Mouse (Mus musculus) hindbrain, embryonic 16.5 days (tissue): ENCODE measurements around the gene Nim1k. TPM values are rescaled to one million over a fixed set of nuclear protein-coding genes. Genes with fewer than 3 reads are reported as not detected.

ENCODE experiments used
- ATAC-seq: fragments of 200-750 bp; cut with Nextera tagmentation; 2 replicates; pipeline ENCODE4 v1.8.0; 2017; ENCODE audit warnings: moderate TSS enrichment, moderate library complexity
- H3K27ac ChIP-seq: fragments of 300-500 bp; sonication (generic); 2 replicates; pipeline ENCODE4 v1.5.1; 2014; ENCODE audit warnings: low read depth, mild to moderate bottlenecking, control low read depth, low read length, moderate library complexity
- H3K27me3 ChIP-seq: fragments of 300-500 bp; sonication (generic); replicated peaks from 2 replicates; pipeline ENCODE4 v1.6.1; 2014; ENCODE audit warnings: low read length; ENCODE audit not compliant: control insufficient read depth, insufficient read depth
- H3K36me3 ChIP-seq: fragments of 300-500 bp; sonication (generic); 2 replicates; pipeline ENCODE4 v1.6.1; 2014; ENCODE audit warnings: mild to moderate bottlenecking, low read length, moderate library complexity, mixed read lengths; ENCODE audit not compliant: control insufficient read depth, insufficient read depth
- H3K4me1 ChIP-seq: fragments of 300-500 bp; sonication (generic); 2 replicates; pipeline ENCODE4 v1.6.1; 2014; ENCODE audit warnings: low read depth, low read length; ENCODE audit not compliant: control insufficient read depth, insufficient read depth
- H3K4me2 ChIP-seq: fragments of 300-500 bp; sonication (generic); 2 replicates; pipeline ENCODE4 v1.6.1; 2014; ENCODE audit warnings: mild to moderate bottlenecking, low read length, control low read depth, moderate library complexity
- H3K4me3 ChIP-seq: fragments of 300-500 bp; sonication (generic); 2 replicates; pipeline ENCODE4 v1.5.1; 2014; ENCODE audit warnings: mild to moderate bottlenecking, low read length, control low read depth, moderate library complexity
- H3K9ac ChIP-seq: fragments of 300-500 bp; sonication (generic); 2 replicates; pipeline ENCODE4 v1.6.1; 2014; ENCODE audit warnings: low read depth, mild to moderate bottlenecking, control low read depth, low read length, moderate library complexity
- H3K9me3 ChIP-seq: fragments of 300-500 bp; sonication (generic); 2 replicates; pipeline ENCODE4 v1.6.1; 2014; ENCODE audit warnings: mild to moderate bottlenecking, low read length, moderate library complexity; ENCODE audit not compliant: control insufficient read depth
- WGBS: fragments of 180-500 bp; shearing (Covaris S2); extraction: QIAGEN DNeasy Blood & Tissue Kit; methylation state at CpG from one replicate; pipeline ENCODE4 v1.1.7; 2014; 5-methylcytosine and 5-hydroxymethylcytosine counted together
- polyA plus RNA-seq: library from polyadenylated mRNA; unstranded; fragments of >200 nt; fragmentation: Nextera tagmentation; extraction: Ambion mirVana; gene quantifications from 2 replicates; pipeline ENCODE4 v1.2.1, GENCODE M21; 2015

The Nim1k gene
- polyA plus RNA-seq, 1 experiment from 2014 or later, result 7.5 TPM

DNA sequence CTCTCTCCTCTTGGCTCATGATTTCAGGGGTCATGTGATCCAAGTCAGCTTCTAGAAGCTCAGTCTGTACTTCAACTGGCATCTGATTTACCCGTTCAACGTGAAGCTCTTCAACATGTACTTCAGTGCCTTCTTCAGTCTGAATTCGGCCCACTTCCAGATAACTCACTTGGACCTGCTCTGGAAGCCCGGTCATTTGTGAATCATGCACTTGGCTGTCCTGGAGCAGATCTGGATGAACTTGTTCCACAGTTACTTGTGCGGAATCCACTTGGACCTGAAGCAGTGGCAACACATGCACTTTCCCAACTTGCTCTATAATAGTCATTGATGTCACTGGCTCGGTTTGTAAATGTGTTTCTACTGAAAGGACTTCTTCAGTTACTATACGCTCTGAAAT is 10.8 kb upstream of the Nim1k start:
- H3K27me3 ChIP-seq, result no peaks in the 10 kb centered on the region
- ATAC-seq, result no peak
- no peaks in the 10 kb centered on the region for H3K9me3 ChIP-seq
- no peak overlapping the region for H3K9ac ChIP-seq
- H3K27ac ChIP-seq, result no peak overlapping the region
- H3K36me3 ChIP-seq, result peaks cover 9% of the 10 kb centered on the region
- H3K4me1 ChIP-seq, result no peaks in the 10 kb centered on the region
- H3K4me2 ChIP-seq, result no peak overlapping the region
- 92% methylated on average over 7 of the region's 7 CpGs for WGBS
- H3K4me3 ChIP-seq, result no peak overlapping the region

DNA sequence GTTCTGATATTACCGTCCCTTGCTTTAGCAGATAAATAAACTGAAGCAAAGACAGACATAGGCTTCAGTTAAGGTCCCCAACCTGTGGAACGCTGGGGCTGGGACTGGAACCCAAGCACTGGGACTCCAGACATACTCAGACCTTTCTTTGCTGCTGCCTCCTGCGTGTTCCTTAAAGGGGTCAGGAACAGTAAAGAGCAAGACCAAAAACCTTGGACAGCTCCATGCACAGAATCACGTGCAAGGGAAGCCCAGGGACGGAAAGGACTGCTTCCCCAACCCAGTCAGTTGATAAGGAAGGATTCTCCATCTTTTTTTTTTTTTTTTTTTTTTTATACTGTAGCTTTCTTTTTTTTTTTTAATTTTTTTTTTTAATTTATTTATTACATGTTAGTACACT is 1.1 kb upstream of the Nim1k start:
- Histone ChIP-seq H3K4me3 (no peak overlapping the region), H3K9me3 (no peaks in the 10 kb centered on the region), H3K27me3 (no peaks in the 10 kb centered on the region), H3K27ac (no peak overlapping the region), H3K36me3 (peaks cover 4% of the 10 kb centered on the region; the same call in 1 of the 2 replicates), H3K4me1 (peaks cover 9% of the 10 kb centered on the region), H3K4me2 (no peak overlapping the region), H3K9ac (no peak overlapping the region)
- 35% methylated on average over 5 of the region's 5 CpGs for WGBS
- ATAC-seq, result no peak

DNA sequence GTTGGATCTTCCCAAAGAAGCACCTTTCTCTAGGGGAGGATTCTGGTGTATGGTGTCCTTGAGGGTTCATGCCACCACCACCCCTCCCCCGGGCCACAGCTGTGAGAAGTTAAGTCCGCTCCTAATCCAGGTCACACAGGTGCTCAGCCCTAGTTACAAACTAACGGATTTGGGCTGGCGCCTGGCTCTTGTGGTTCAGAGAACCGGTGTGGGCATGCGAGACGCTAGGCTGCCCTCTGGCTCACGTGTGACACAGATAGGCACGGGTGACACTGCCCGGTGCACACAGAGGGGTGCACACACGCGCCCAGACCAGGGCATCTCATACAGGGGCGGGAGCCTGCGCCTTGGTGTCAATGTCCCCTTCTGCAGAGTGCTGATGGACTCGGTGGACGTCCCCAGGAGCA is 538 bp downstream of the Nim1k start:
- Histone ChIP-seq H3K27me3 (no peaks in the 10 kb centered on the region), H3K4me2 (peak overlapping the region; percentile 90), H3K9ac (peak overlapping the region; percentile 88), H3K36me3 (no peaks in the 10 kb centered on the region), H3K9me3 (no peaks in the 10 kb centered on the region), H3K4me1 (peaks cover 9% of the 10 kb centered on the region), H3K4me3 (peak overlapping the region; percentile 70), H3K27ac (peak overlapping the region; percentile 88)
- peak; percentile 62 for ATAC-seq
- under 1% methylated on average over 16 of the region's 16 CpGs for WGBS

DNA sequence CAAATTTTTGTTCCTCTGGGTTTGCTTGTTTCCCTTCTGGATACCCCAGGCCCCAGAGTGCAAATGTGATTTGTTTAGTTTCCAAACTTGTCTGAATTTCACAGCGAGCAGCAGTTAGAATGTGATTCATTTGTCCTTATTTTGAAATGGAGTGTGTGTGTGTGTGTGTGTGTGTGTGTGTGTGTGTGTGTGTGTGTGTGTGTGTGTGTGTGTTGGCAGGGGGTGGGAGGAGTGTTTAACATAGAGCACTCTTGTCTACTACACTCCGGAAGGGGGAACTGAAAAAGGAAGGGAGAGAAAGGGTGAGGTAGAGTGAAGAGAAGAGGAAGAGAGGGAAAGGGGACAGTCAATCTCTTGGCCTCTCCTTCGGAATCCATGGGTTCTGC is 1.1 kb downstream of the Nim1k start:
- H3K27ac ChIP-seq, result peak overlapping the region; percentile 88
- H3K9ac ChIP-seq, result peak overlapping the region; percentile 88
- no peaks in the 10 kb centered on the region for H3K9me3 ChIP-seq
- no peak for ATAC-seq
- H3K4me1 ChIP-seq, result peaks cover 9% of the 10 kb centered on the region
- peak overlapping the region; percentile 70 for H3K4me3 ChIP-seq
- peak overlapping the region; percentile 90 for H3K4me2 ChIP-seq
- no peaks in the 10 kb centered on the region for H3K36me3 ChIP-seq
- no peaks in the 10 kb centered on the region for H3K27me3 ChIP-seq
- WGBS, result 21% methylated on average over 3 of the region's 3 CpGs

DNA sequence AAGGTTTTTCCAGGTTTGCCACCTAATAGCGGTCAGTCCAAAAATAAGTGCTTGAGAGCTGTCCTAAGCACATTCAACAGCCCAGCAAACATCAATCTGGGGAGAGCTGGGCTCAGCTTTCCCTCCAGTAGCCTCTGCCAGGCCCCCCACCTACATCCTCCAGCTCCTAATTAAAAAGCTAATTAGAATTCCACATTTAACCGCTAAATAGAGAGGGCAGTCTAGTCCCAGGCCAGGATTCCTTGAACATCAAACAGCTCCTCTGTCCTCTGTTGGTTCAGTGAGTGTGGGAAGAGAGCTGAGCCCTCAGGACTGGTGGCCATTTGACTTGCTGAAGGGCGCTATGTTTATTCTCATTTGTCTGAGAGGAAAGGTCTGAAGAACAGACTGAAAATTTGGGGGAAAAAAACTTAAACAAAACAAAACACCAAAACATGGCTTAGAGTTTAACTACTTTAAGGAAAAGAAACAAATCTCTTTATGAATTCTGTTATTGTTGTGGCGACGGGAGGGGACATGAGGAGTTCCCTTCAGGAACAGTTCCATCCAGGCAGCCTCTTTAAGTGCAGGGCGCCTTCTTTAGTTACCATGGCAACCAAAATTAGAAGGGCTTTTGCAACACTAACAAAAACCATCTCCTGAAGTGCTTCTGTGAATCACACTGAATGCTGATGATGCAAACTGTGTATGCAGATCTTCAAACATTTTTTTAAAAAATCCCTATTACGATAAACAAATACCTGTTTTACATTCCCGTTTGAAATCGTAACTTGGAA is 1.6 kb downstream of the Nim1k start:
- peak; percentile 34 for ATAC-seq
- no peaks in the 10 kb centered on the region for H3K9me3 ChIP-seq
- no peak overlapping the region; the same call in 1 of the 2 replicates for H3K4me3 ChIP-seq
- H3K27ac ChIP-seq, result peak overlapping the region; percentile 51; the same call in 1 of the 2 replicates
- H3K4me2 ChIP-seq, result peak overlapping the region; percentile 90
- H3K36me3 ChIP-seq, result no peaks in the 10 kb centered on the region
- WGBS, result 38% methylated on average over 9 of the region's 9 CpGs
- no peak overlapping the region for H3K9ac ChIP-seq
- H3K27me3 ChIP-seq, result no peaks in the 10 kb centered on the region
- peaks cover 9% of the 10 kb centered on the region for H3K4me1 ChIP-seq

DNA sequence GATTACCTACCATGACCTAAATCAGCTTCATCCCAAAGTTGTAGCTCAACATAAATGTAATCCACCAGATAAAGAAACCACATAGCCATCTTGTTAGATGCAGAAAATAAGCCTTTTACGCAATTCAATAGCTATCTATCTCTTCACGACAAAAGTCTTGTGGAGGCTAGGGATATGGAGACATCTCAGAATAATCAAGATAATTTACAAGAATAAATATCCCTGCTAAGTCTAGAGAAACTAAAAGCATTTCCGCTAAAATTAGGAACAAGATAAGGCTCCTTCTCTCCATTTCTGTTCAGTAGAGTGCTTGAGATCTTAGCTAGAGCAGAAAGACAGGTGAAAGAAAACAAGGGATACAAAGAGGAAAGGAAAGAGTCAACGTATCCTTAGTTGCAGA is 8.8 kb downstream of the Nim1k start:
- ATAC-seq, result no peak
- H3K4me2 ChIP-seq, result no peak overlapping the region
- H3K4me3 ChIP-seq, result no peak overlapping the region
- H3K27ac ChIP-seq, result no peak overlapping the region
- peaks cover 1% of the 10 kb centered on the region for H3K4me1 ChIP-seq
- no peaks in the 10 kb centered on the region for H3K27me3 ChIP-seq
- no peaks in the 10 kb centered on the region for H3K36me3 ChIP-seq
- no peak overlapping the region for H3K9ac ChIP-seq
- 91% methylated on average over 4 of the region's 4 CpGs for WGBS
- no peaks in the 10 kb centered on the region for H3K9me3 ChIP-seq

DNA sequence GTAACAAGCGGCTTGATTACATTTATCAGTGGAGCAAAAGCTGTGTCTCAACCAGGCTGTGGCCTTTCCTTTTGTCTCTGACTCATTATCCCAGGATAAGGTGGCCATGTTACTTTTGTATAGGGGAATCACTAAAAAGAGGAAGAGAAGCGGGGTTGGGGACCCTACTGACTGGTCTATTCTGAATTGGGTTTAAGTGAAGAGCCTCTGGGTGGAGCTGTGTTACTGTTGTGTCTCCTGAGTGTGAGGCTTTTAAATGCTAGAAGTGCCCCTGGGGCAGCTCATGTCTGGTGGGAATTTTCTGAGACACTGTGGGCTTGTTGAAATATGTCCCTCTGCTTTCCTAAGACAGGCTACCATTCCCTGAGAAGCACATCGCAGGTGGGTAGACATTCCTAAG is 12.2 kb downstream of the Nim1k start:
- WGBS, result 83% methylated on average over 3 of the region's 3 CpGs
- H3K4me1 ChIP-seq, result peaks cover 7% of the 10 kb centered on the region
- ATAC-seq, result no peak

DNA sequence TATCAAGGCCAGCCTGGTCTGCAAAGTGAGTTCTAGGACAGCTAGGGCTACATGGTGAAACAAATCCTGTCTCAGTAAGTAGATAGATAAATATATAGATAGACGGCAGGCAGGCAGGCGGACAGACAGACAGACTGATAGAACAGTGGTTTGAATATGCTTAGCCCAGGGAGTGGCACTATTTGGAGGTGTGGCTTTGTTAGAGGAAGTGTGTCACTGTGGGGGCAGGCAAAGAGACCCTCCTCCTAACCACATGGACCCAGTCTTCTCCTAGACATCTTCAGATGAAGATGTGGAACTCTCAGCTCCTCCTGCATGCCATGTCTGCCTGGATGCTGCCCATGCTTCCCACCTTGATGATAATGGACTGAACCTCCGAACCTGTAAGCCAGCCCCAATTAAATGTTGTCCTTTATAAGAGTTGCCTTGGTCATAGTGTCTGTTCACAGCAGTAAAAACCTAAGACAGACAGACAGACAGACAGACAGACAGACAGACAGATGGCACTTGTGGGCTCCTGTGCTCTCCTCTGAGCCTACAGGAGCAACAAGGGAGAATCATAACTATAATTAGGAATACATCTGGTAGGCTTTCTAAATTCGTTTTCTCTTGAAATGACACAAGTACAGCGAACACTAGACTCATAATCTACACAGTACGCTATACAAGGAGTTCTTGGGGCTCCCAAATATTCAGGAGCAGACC is 12.8 kb downstream of the Nim1k start:
- Histone ChIP-seq H3K4me1 (peaks cover 7% of the 10 kb centered on the region), H3K9ac (no peak overlapping the region), H3K9me3 (no peaks in the 10 kb centered on the region), H3K27ac (no peak overlapping the region), H3K4me3 (no peak overlapping the region), H3K4me2 (no peak overlapping the region), H3K36me3 (no peaks in the 10 kb centered on the region), H3K27me3 (no peaks in the 10 kb centered on the region)
- WGBS, result 84% methylated on average over 6 of the region's 6 CpGs
- ATAC-seq, result 0 out of 2 replicates have a peak, but pooled peaks have one; percentile 24

More for the DNA sequence above, 12.2 kb downstream of the Nim1k start:
- Histone ChIP-seq H3K4me2 (no peak overlapping the region), H3K4me3 (no peak overlapping the region), H3K9ac (no peak overlapping the region), H3K27ac (no peak overlapping the region), H3K36me3 (no peaks in the 10 kb centered on the region), H3K9me3 (no peaks in the 10 kb centered on the region), H3K27me3 (no peaks in the 10 kb centered on the region)
